Mouse (Mus musculus) small intestine, adult 2 months (tissue): ENCODE results near the gene Terb1. TPM values are rescaled to one million over a fixed set of nuclear protein-coding genes. Genes with fewer than 3 reads are reported as not detected.

Experiments
- H3K27ac ChIP-seq: fragments of 200-500 bp; 2 replicates; pipeline ENCODE4 v1.5.1; 2012; ENCODE audit warnings: low read depth, low read length, control low read depth, inconsistent platforms; ENCODE audit not compliant: insufficient read depth
- H3K27me3 ChIP-seq: fragments of 200-500 bp; 2 replicates; pipeline ENCODE4 v1.6.1; 2012; ENCODE audit warnings: mild to moderate bottlenecking, moderate library complexity, low read length, inconsistent platforms; ENCODE audit not compliant: control insufficient read depth, insufficient read depth
- H3K36me3 ChIP-seq: fragments of 200-500 bp; 2 replicates; pipeline ENCODE4 v1.6.1; 2012; ENCODE audit warnings: mild to moderate bottlenecking, low read length, control low read depth, inconsistent platforms; ENCODE audit not compliant: control insufficient read depth, insufficient read depth
- H3K4me1 ChIP-seq: fragments of 200-500 bp; 2 replicates; pipeline ENCODE4 v1.6.1; 2012; ENCODE audit warnings: low read length, inconsistent platforms, mixed read lengths; ENCODE audit not compliant: control insufficient read depth, insufficient read depth, insufficient read length
- H3K4me3 ChIP-seq: fragments of 200-500 bp; 2 replicates; pipeline ENCODE4 v1.5.1; 2012; ENCODE audit warnings: low read depth, mild to moderate bottlenecking, control low read depth, inconsistent platforms, low read length, moderate library complexity
- CTCF ChIP-seq: fragments of 200-500 bp; IDR thresholded peaks from 2 replicates; pipeline ENCODE4 v1.5.1; 2012; ENCODE audit warnings: low read depth, mild to moderate bottlenecking, control low read depth, inconsistent platforms, low read length, moderate library complexity, mixed read lengths; ENCODE audit not compliant: insufficient replicate concordance, insufficient read length; ENCODE audit errors: extremely low read depth
- POLR2A ChIP-seq: fragments of 200-500 bp; IDR thresholded peaks from 2 replicates; pipeline ENCODE4 v1.6.1; 2012; ENCODE audit warnings: low read depth, mild to moderate bottlenecking, control low read depth, inconsistent platforms, low read length, moderate library complexity
- WGBS: fragments of 180-500 bp; shearing (Covaris S2); methylation state at CpG from one replicate; pipeline ENCODE4 v1.1.7; 2018; 5-methylcytosine and 5-hydroxymethylcytosine counted together
- polyA plus RNA-seq: library from polyadenylated mRNA; depleted of rRNA; stranded (reverse); fragments of >200 nt; gene quantifications from 2 replicates; pipeline ENCODE4 v1.2.3, GENCODE M21; 2012

Gene Terb1
- polyA plus RNA-seq, 1 experiment: not detected

DNA sequence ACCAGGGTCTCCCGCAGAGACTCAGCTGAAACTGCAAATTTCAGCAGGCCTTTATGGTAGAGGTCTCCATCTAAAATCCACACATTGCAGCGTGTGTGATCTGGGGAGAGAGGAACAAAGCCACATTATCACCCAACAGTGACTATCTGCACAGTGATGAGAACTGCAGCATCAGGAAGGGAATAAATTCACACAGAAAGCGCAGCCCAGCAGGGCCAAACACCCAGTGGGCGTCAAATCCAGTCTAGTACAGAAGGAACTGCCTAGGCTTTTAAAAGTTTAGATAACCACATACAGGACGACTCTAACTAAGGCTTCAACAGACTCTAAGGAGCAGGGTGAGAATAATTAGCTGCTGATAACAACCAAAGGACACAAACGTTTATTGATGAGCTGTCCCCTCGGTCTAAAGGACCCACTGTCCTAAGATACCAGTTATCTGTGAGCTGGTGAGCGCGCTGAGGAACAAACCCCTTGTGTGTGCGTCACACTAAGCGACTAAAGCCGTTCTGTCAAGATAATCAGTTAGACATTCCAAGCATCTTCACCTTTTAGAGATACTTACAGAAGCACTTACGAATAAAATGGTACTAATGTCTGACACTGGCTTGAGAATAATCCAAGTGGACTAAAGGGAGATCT lies 72.1 kb downstream of the Terb1 start:
- H3K4me3 ChIP-seq: no peak overlapping the region
- H3K27me3 ChIP-seq: no peaks in the 10 kb centered on the region
- H3K27ac ChIP-seq: no peak overlapping the region
- H3K4me1 ChIP-seq: peaks cover 20% of the 10 kb centered on the region
- 93% methylated on average over 13 of the region's 13 CpGs for WGBS
- no peak for TF ChIP-seq POLR2A
- no peak for TF ChIP-seq CTCF
- peaks cover 46% of the 10 kb centered on the region for H3K36me3 ChIP-seq

- WGBS: 77% methylated on average over 4 of the region's 4 CpGs
- Histone ChIP-seq H3K27me3 (no peaks in the 10 kb centered on the region), H3K4me1 (peaks cover 16% of the 10 kb centered on the region), H3K27ac (peak overlapping the region; percentile 6; the same call in 1 of the 2 replicates), H3K36me3 (peaks cover 50% of the 10 kb centered on the region), H3K4me3 (no peak overlapping the region)
- TF ChIP-seq CTCF (no peak), POLR2A (no peak)
Observed at GRCm38 (mm10) chr8:104436591-104436990, 73.1 kb downstream of the Terb1 start.

GRCm38 (mm10) chr8:104436038-104436437 lies 73.7 kb downstream of the Terb1 start:
- H3K4me1 ChIP-seq: peaks cover 12% of the 10 kb centered on the region
- H3K4me3 ChIP-seq: no peak overlapping the region
- H3K36me3 ChIP-seq: peaks cover 52% of the 10 kb centered on the region
- H3K27ac ChIP-seq: no peak overlapping the region
- WGBS: 14% methylated on average over 12 of the region's 12 CpGs
- no peaks in the 10 kb centered on the region for H3K27me3 ChIP-seq
- TF ChIP-seq POLR2A (no peak), CTCF (no peak)

GRCm38 (mm10) chr8:104434826-104435354 lies 74.8 kb downstream of the Terb1 start:
- 92% methylated on average over 18 of the region's 18 CpGs for WGBS
- H3K4me3 ChIP-seq: no peak overlapping the region
- H3K27ac ChIP-seq: no peak overlapping the region
- H3K36me3 ChIP-seq: peaks cover 57% of the 10 kb centered on the region
- TF ChIP-seq POLR2A (no peak), CTCF (no peak)
- peaks cover 11% of the 10 kb centered on the region for H3K4me1 ChIP-seq
- H3K27me3 ChIP-seq: no peaks in the 10 kb centered on the region

DNA sequence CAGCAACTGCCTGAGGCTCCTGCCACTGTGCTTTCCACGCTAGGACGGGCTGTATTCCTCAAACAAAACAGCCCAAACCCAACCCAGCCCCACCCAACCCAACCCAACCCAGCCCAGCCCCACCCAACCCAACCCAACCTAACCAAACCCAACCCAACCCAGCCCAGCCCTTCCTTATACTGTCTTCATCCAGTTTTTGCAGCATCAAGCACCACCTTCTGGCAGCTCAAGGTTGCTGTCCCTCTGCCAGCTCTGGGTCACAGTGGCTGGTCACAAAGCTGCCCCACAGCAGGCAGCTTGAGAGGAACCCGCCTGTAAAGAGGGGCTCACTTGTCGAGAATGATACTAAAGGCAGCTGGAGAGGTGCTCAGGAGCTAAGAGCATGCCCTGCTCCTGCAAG lies 75.4 kb downstream of the Terb1 start:
- Histone ChIP-seq H3K27me3 (no peaks in the 10 kb centered on the region), H3K27ac (no peak overlapping the region), H3K4me1 (peaks cover 8% of the 10 kb centered on the region), H3K36me3 (peaks cover 55% of the 10 kb centered on the region), H3K4me3 (no peak overlapping the region)
- TF ChIP-seq CTCF (no peak), POLR2A (no peak)
- WGBS: 46% methylated on average over 4 of the region's 4 CpGs

DNA sequence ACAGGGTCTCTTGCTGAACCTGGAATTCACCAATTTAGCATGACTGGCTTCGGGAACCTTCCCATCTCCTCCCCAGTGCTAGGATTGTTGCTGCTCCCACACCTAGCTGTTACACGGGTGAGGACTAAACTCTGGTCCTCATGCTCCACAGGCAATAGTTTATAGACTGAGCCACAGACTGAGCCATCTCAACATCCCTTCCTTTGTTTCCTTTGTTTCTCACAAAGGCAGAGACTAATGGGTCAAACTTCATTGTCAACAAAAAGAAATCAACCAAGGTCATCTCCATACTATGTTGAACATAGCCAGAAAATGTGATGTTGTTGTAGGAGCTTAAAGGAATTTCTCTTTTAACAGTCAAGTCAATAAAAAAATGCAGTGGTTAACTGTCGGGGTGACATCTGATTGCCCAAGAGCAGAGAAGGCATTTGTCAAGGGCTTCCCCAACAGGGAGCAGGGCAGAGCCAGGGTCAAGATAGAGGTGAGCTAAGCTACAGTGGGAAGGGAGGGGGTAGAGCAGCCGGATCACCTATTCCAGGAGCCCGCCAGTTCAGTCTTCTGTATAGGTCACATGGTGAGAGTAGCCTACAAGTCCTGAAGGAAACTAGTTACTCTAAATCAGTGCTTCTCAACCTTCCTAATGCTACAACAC lies 76.4 kb downstream of the Terb1 start:
- H3K27ac ChIP-seq: no peak overlapping the region
- 93% methylated on average over 5 of the region's 5 CpGs for WGBS
- H3K4me1 ChIP-seq: peaks cover 8% of the 10 kb centered on the region
- TF ChIP-seq CTCF (no peak), POLR2A (no peak)
- H3K4me3 ChIP-seq: no peak overlapping the region
- H3K27me3 ChIP-seq: no peaks in the 10 kb centered on the region
- peaks cover 55% of the 10 kb centered on the region for H3K36me3 ChIP-seq

DNA sequence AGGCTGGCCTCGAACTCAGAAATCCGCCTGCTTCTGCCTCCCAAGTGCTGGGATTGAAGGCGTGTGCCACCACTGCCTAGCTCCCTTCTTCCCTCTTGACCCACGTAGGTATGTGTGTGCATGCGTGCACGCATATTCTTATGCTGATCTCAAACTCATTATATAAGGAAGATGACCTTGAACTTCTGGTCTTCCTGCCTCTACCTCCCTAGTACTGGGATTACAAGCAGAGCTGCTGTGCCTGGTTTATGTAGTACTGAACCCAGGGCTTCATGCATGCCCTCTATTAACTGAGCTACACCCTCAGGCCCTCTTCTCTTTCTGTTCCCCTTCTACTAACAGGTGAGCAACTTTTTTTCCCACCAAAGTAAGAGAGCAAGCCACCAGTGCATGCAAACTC lies 77.1 kb downstream of the Terb1 start:
- TF ChIP-seq POLR2A (no peak), CTCF (no peak)
- Histone ChIP-seq H3K4me3 (no peak overlapping the region), H3K36me3 (peaks cover 61% of the 10 kb centered on the region), H3K27me3 (no peaks in the 10 kb centered on the region), H3K4me1 (peaks cover 8% of the 10 kb centered on the region), H3K27ac (no peak overlapping the region)
- WGBS: 97% methylated on average over 6 of the region's 6 CpGs
